Mouse (Mus musculus) liver, embryonic 11.5 days (tissue): ENCODE data around the gene Celf2. TPM values are rescaled to one million over a fixed set of nuclear protein-coding genes. Genes with fewer than 3 reads are reported as not detected.

Source experiments
- ATAC-seq: fragments of 200-750 bp; cut with Nextera tagmentation; replicated peaks from 2 replicates; pipeline ENCODE4 v1.8.0; 2017; ENCODE audit warnings: moderate number of reproducible peaks, mild to moderate bottlenecking, moderate TSS enrichment, moderate library complexity; ENCODE audit not compliant: low FRiP score
- DNase-seq: peaks from one replicate; pipeline ENCODE4 v3.0.0-alpha.2; 2017; ENCODE audit warnings: low spot score
- H3K27ac ChIP-seq: fragments of 300-500 bp; sonication (generic); 2 replicates; pipeline ENCODE4 v1.5.1; 2014; ENCODE audit warnings: mild to moderate bottlenecking, low read depth, low read length, control low read depth
- H3K27me3 ChIP-seq: fragments of 300-500 bp; sonication (generic); replicated peaks from 2 replicates; pipeline ENCODE4 v1.6.1; 2014; ENCODE audit warnings: low read length, mixed read lengths; ENCODE audit not compliant: control insufficient read depth, insufficient read depth
- H3K36me3 ChIP-seq: fragments of 300-500 bp; sonication (generic); 2 replicates; pipeline ENCODE4 v1.6.1; 2014; ENCODE audit warnings: mild to moderate bottlenecking, low read length, moderate library complexity, mixed read lengths; ENCODE audit not compliant: control insufficient read depth, insufficient read depth
- H3K4me1 ChIP-seq: fragments of 300-500 bp; sonication (generic); replicated peaks from 2 replicates; pipeline ENCODE4 v1.6.1; 2014; ENCODE audit warnings: low read length, mixed read lengths; ENCODE audit not compliant: control insufficient read depth, insufficient read depth
- H3K4me2 ChIP-seq: fragments of 300-500 bp; sonication (generic); 2 replicates; pipeline ENCODE4 v1.6.1; 2014; ENCODE audit warnings: mild to moderate bottlenecking, control low read depth, moderate library complexity
- H3K4me3 ChIP-seq: fragments of 300-500 bp; sonication (generic); 2 replicates; pipeline ENCODE4 v1.5.1; 2014; ENCODE audit warnings: low read depth, low read length, control low read depth
- H3K9ac ChIP-seq: fragments of 300-500 bp; sonication (generic); 2 replicates; pipeline ENCODE4 v1.6.1; 2014; ENCODE audit warnings: low read depth, low read length, control low read depth
- H3K9me3 ChIP-seq: fragments of 300-500 bp; sonication (generic); 2 replicates; pipeline ENCODE4 v1.6.1; 2016; ENCODE audit warnings: low read length, inconsistent platforms, mixed read lengths; ENCODE audit not compliant: control insufficient read depth
- WGBS: fragments of 180-500 bp; shearing (Covaris S2); extraction: QIAGEN DNeasy Blood & Tissue Kit; methylation state at CpG from one replicate; pipeline ENCODE4 v1.1.7; 2014; 5-methylcytosine and 5-hydroxymethylcytosine counted together
- polyA plus RNA-seq: library from polyadenylated mRNA; unstranded; fragments of >200 nt; fragmentation: Nextera tagmentation; extraction: Ambion mirVana; gene quantifications from 2 replicates; pipeline ENCODE4 v1.2.1, GENCODE M21; 2014

The Celf2 gene
- polyA plus RNA-seq, 1 experiment from 2014 or later, result 21.1 TPM

GRCm38 (mm10) chr2:6545127-6545931, 964.0 kb downstream of the Celf2 start:
- 92% methylated on average over 10 of the region's 10 CpGs for whole genome bisulfite sequencing
- Histone ChIP-seq H3K36me3 (no peaks in the 10 kb centered on the region), H3K9me3 (no peaks in the 10 kb centered on the region), H3K27me3 (no peaks in the 10 kb centered on the region), H3K4me1 (no peaks in the 10 kb centered on the region), H3K27ac (no peak overlapping the region), H3K4me2 (no peak overlapping the region), H3K4me3 (no peak overlapping the region), H3K9ac (no peak overlapping the region)
- ATAC-seq, result no peak
- DNase-seq, result no peak

- H3K4me3 ChIP-seq, result no peak overlapping the region
- ATAC-seq (no peak), DNase-seq (no peak)
- no peaks in the 10 kb centered on the region for H3K9me3 ChIP-seq
- H3K4me1 ChIP-seq, result no peaks in the 10 kb centered on the region
- H3K4me2 ChIP-seq, result no peak overlapping the region
- no peaks in the 10 kb centered on the region for H3K36me3 ChIP-seq
- no peaks in the 10 kb centered on the region for H3K27me3 ChIP-seq
- H3K9ac ChIP-seq, result no peak overlapping the region
- WGBS, result 76% methylated on average over 5 of the region's 5 CpGs
- no peak overlapping the region for H3K27ac ChIP-seq
Measured at GRCm38 (mm10) chr2:6543650-6544049, 965.7 kb downstream of the Celf2 start.

GRCm38 (mm10) chr2:6542556-6543180, 966.7 kb downstream of the Celf2 start:
- Histone ChIP-seq H3K9ac (no peak overlapping the region), H3K27ac (no peak overlapping the region), H3K4me1 (no peaks in the 10 kb centered on the region), H3K27me3 (no peaks in the 10 kb centered on the region), H3K36me3 (no peaks in the 10 kb centered on the region), H3K9me3 (no peaks in the 10 kb centered on the region), H3K4me3 (no peak overlapping the region), H3K4me2 (no peak overlapping the region)
- WGBS, result 74% methylated on average over 12 of the region's 12 CpGs
- DNase-seq, result no peak
- ATAC-seq, result no peak

- DNase-seq (no peak), ATAC-seq (no peak)
- H3K4me1 ChIP-seq, result no peaks in the 10 kb centered on the region
- 79% methylated on average over 5 of the region's 6 CpGs for WGBS
- no peak overlapping the region for H3K9ac ChIP-seq
- no peaks in the 10 kb centered on the region for H3K27me3 ChIP-seq
- no peaks in the 10 kb centered on the region for H3K9me3 ChIP-seq
- no peaks in the 10 kb centered on the region for H3K36me3 ChIP-seq
- H3K4me2 ChIP-seq, result no peak overlapping the region
- H3K27ac ChIP-seq, result no peak overlapping the region
- no peak overlapping the region for H3K4me3 ChIP-seq
Measured at GRCm38 (mm10) chr2:6540825-6541224, 968.5 kb downstream of the Celf2 start.

- 75% methylated on average over 11 of the region's 11 CpGs for WGBS
- H3K4me1 ChIP-seq, result no peaks in the 10 kb centered on the region
- no peaks in the 10 kb centered on the region for H3K27me3 ChIP-seq
- ATAC-seq, result no peak
- H3K4me2 ChIP-seq, result no peak overlapping the region
- no peaks in the 10 kb centered on the region for H3K9me3 ChIP-seq
- no peak overlapping the region for H3K9ac ChIP-seq
- no peak overlapping the region for H3K4me3 ChIP-seq
- H3K27ac ChIP-seq, result no peak overlapping the region
- no peaks in the 10 kb centered on the region for H3K36me3 ChIP-seq
- DNase-seq, result no peak
Measured at GRCm38 (mm10) chr2:6540092-6540491, 969.3 kb downstream of the Celf2 start.

GRCm38 (mm10) chr2:6538500-6538899, 970.9 kb downstream of the Celf2 start:
- H3K9me3 ChIP-seq, result no peaks in the 10 kb centered on the region
- ATAC-seq (no peak), DNase-seq (no peak)
- H3K27me3 ChIP-seq, result no peaks in the 10 kb centered on the region
- no peak overlapping the region for H3K9ac ChIP-seq
- no peaks in the 10 kb centered on the region for H3K4me1 ChIP-seq
- no peaks in the 10 kb centered on the region for H3K36me3 ChIP-seq
- 66% methylated on average over 2 of the region's 2 CpGs for WGBS
- H3K4me3 ChIP-seq, result no peak overlapping the region
- H3K4me2 ChIP-seq, result no peak overlapping the region
- no peak overlapping the region for H3K27ac ChIP-seq

- Histone ChIP-seq H3K4me2 (no peak overlapping the region), H3K36me3 (no peaks in the 10 kb centered on the region), H3K4me1 (no peaks in the 10 kb centered on the region), H3K9me3 (no peaks in the 10 kb centered on the region), H3K9ac (no peak overlapping the region), H3K4me3 (no peak overlapping the region), H3K27ac (no peak overlapping the region), H3K27me3 (no peaks in the 10 kb centered on the region)
- no peak for ATAC-seq
- no peak for DNase-seq
Measured at GRCm38 (mm10) chr2:6538031-6538430, 971.3 kb downstream of the Celf2 start.

- Histone ChIP-seq H3K4me2 (no peak overlapping the region), H3K27ac (no peak overlapping the region), H3K9me3 (no peaks in the 10 kb centered on the region), H3K36me3 (no peaks in the 10 kb centered on the region), H3K4me1 (no peaks in the 10 kb centered on the region), H3K9ac (no peak overlapping the region), H3K27me3 (no peaks in the 10 kb centered on the region), H3K4me3 (no peak overlapping the region)
- WGBS, result 68% methylated on average over 3 of the region's 3 CpGs
- DNase-seq (no peak), ATAC-seq (no peak)
Measured at GRCm38 (mm10) chr2:6537326-6537725, 972.0 kb downstream of the Celf2 start.

- Histone ChIP-seq H3K27me3 (no peaks in the 10 kb centered on the region), H3K9ac (no peak overlapping the region), H3K4me1 (no peaks in the 10 kb centered on the region), H3K27ac (no peak overlapping the region), H3K9me3 (no peaks in the 10 kb centered on the region), H3K4me3 (no peak overlapping the region), H3K4me2 (no peak overlapping the region), H3K36me3 (no peaks in the 10 kb centered on the region)
- WGBS, result 61% methylated on average over 2 of the region's 2 CpGs
- DNase-seq, result peak; percentile 20
- ATAC-seq, result no peak
Measured at GRCm38 (mm10) chr2:6536372-6536771, 973.0 kb downstream of the Celf2 start.
